Mouse (Mus musculus) erythroblast, embryonic 14.5 days (primary cell): Measurements from ENCODE around the gene Tekt5.

Source experiments
- GATA1 ChIP-seq: IDR thresholded peaks from 2 replicates; pipeline ENCODE4 v1.6.1; 2012; ENCODE audit warnings: low read length, inconsistent platforms, mixed read lengths
- TAL1 ChIP-seq: IDR thresholded peaks from 3 replicates; pipeline ENCODE4 v1.6.1; 2012; ENCODE audit warnings: low read length, inconsistent platforms, mixed read lengths

DNA sequence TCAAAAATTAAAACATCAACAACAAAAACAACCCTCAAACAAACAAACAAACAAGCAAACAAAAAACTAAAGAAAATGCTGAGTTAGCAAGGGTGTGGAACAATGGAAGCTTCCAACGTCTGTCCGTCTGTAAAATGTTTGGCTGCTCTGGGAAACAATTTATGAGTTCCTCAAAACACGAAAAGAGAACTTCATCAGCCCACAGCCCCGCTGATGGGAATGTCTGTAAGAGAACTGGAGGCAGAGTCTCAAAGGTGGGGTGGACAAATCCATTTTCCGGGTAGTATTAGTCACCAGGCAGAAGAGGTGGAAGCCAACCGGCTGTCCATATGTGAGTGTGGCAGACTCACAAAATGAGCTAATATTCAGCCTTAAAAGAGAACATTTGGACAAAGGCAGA lies 46.0 kb upstream of the Tekt5 start:
- TF ChIP-seq TAL1 = no peak
- TF ChIP-seq GATA1 = no peak
